Mouse (Mus musculus): Measurements from ENCODE around the gene Gm10392.

DNA sequence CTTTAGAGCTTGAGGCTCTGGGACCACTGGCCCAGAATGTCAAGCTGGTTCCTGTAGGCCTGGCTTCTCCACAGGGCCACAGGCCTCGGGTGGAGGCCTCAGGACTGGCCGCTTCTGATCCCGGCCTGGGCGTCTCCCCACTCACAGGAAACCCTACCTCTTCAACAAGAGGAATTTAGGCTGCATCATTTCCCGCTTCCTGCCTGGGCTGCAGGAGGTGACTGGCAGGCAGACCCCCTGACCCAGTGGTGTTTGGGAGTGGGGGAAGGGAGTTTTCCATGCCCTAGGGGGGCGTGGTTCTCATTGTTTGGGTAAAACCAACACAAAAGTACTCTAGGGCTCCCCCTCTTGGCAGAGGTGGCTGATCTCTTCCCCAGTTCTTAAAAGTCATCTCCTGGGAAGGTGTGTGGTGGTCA, 21.6 kb downstream of the Gm10392 start:
- TF ChIP-seq POLR2A (IDR thresholded peaks at IDR 0.05; ENCODE audit: low read depth, low read length) (no peak), CTCF (conservative IDR thresholded peaks at IDR 0.05; ENCODE audit: insufficient read depth, insufficient read length, low read depth, low read length) (peak; percentile 49)

Data from kidney, adult 2 months (tissue).